Mouse (Mus musculus): ENCODE data around the gene Nsd1. TPM values are rescaled to one million over a fixed set of nuclear protein-coding genes. Genes with fewer than 3 reads are reported as not detected.

Nsd1 gene
- polyA plus RNA-seq, 1 experiment = 17.6 TPM

DNA sequence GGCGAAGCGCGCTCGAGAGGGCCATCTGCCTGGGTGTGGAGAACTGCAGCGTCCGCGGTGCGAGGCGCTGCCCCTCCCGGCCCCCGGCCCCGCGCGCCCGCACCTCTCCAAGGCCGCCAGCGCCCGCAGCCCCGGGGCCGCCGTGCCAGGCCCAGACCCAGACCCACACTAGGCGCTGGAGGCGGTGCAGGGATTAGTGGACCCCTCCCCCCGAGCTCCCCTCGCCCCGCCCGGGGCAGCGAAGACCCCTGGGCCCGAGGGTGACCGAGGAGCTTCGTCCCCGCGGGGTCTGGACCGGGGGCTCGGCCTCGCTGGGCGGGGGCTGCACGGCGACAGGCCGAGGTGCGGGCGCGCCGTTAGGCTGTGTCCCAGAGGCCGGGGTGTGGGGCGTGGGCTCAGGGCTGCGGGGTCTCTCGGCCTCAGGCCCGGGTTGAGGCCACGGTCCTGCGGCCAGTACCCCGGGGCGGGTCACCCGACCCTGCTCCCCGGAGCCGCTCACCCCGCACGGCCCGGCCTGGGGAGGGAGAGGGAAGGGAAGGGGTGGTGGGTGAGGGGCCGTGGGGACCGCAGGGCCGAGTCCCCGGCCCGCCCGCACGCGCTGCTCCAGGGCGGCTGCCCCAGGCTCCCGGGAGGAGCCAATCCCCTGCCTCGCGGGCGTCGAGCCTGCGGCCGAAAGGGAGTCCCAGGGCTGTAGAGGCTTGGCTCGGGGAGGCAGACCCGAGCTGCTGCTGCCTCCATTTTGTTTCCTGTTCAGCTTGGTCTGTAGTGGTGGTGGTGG, 800 bp downstream of the Nsd1 start:
- Histone ChIP-seq H3K4me3 (ENCODE audit: insufficient read depth, low read depth, low read length) (peak overlapping the region; percentile 95), H3K36me3 (ENCODE audit: control insufficient read depth, insufficient read depth, low read length) (peaks cover 4% of the 10 kb centered on the region; the same call in 1 of the 2 replicates), H3K4me1 (ENCODE audit: control insufficient read depth, insufficient read depth, low read length) (peaks cover 16% of the 10 kb centered on the region), H3K27me3 (replicated peaks; ENCODE audit: control insufficient read depth, insufficient read depth, low read length) (no peaks in the 10 kb centered on the region), H3K27ac (ENCODE audit: insufficient read depth, low read depth, low read length) (peak overlapping the region; percentile 81)
- 21% methylated on average over 77 of the region's 77 CpGs for WGBS
- DNase-seq = peak; percentile 73
- TF ChIP-seq CTCF (conservative IDR thresholded peaks at IDR 0.05; ENCODE audit: insufficient read depth, insufficient read length, low read depth, low read length) (no peak), POLR2A (IDR thresholded peaks at IDR 0.05; ENCODE audit: low read depth, low read length) (no peak)

DNA sequence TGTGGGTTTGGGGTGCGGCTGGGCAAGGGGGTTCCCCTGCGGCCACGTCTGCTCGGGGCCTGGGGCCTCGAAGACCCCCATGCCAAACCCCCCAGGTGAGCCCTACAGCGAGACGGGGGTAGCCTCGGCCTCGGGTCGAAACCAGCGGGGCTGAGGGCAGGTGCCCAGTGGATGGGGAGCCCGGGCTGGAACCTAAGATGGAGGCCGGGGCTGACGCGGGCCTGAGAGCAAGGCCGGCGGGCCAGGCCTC, 1.3 kb downstream of the Nsd1 start:
- TF ChIP-seq POLR2A (IDR thresholded peaks at IDR 0.05; ENCODE audit: low read depth, low read length) = no peak
- TF ChIP-seq CTCF (conservative IDR thresholded peaks at IDR 0.05; ENCODE audit: insufficient read depth, insufficient read length, low read depth, low read length) = no peak

DNA sequence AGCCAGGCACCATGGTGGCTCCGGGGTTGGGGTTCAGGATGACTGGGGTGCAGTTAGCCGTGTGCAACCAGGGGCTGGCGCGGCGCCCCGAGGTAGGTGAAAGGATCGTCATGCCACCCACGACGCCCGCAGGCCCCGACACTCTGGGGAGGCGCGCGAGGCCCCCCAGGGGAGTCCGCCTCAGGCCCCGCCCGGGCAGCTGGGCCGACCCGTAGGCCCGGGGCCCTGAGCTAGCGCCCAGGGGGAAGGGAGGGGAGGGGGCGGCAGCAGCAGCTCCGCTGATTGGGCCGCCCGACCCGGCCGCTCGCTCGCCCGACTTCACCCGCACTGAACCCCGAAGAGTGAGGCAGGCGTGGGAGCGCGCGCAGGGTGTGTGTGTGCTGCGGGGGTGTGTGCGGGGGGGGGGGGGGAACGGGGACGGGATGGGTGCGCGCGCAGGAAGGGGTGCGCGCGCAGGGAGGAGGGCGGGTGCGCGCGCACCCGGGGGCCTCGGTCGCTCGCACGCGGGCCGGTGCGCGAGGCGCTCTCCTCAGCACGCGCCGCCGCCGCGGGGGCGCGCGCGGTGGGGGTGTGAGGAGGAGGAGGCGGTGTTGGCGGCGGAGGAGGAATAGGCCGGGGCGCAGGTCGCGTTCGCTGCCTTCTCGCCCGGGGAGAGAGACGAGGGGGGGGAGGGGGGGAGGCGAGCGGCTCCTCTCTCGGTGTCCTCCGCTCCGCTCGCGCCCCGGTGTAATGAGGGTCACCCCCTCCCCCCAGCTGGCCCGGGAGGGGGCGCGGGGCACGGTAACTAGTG, 1.8 kb downstream of the Nsd1 start:
- TF ChIP-seq POLR2A (IDR thresholded peaks at IDR 0.05; ENCODE audit: low read depth, low read length) (peak; percentile 54), CTCF (conservative IDR thresholded peaks at IDR 0.05; ENCODE audit: insufficient read depth, insufficient read length, low read depth, low read length) (no peak)
- H3K4me3 ChIP-seq (ENCODE audit: insufficient read depth, low read depth, low read length) = peak overlapping the region; percentile 95
- peaks cover 16% of the 10 kb centered on the region for H3K4me1 ChIP-seq (ENCODE audit: control insufficient read depth, insufficient read depth, low read length)
- H3K27me3 ChIP-seq (replicated peaks; ENCODE audit: control insufficient read depth, insufficient read depth, low read length) = no peaks in the 10 kb centered on the region
- peak; percentile 92 for DNase-seq
- peaks cover 7% of the 10 kb centered on the region; the same call in 1 of the 2 replicates for H3K36me3 ChIP-seq (ENCODE audit: control insufficient read depth, insufficient read depth, low read length)
- H3K27ac ChIP-seq (ENCODE audit: insufficient read depth, low read depth, low read length) = peak overlapping the region; percentile 94
- under 1% methylated on average over 70 of the region's 93 CpGs for WGBS

More for the DNA sequence above, 1.3 kb downstream of the Nsd1 start:
- H3K4me1 ChIP-seq (ENCODE audit: control insufficient read depth, insufficient read depth, low read length) = peaks cover 16% of the 10 kb centered on the region
- peaks cover 4% of the 10 kb centered on the region; the same call in 1 of the 2 replicates for H3K36me3 ChIP-seq (ENCODE audit: control insufficient read depth, insufficient read depth, low read length)
- DNase-seq = no peak
- no peaks in the 10 kb centered on the region for H3K27me3 ChIP-seq (replicated peaks; ENCODE audit: control insufficient read depth, insufficient read depth, low read length)
- H3K4me3 ChIP-seq (ENCODE audit: insufficient read depth, low read depth, low read length) = peak overlapping the region; percentile 95
- 4% methylated on average over 17 of the region's 17 CpGs for WGBS
- peak overlapping the region; percentile 81 for H3K27ac ChIP-seq (ENCODE audit: insufficient read depth, low read depth, low read length)

DNA sequence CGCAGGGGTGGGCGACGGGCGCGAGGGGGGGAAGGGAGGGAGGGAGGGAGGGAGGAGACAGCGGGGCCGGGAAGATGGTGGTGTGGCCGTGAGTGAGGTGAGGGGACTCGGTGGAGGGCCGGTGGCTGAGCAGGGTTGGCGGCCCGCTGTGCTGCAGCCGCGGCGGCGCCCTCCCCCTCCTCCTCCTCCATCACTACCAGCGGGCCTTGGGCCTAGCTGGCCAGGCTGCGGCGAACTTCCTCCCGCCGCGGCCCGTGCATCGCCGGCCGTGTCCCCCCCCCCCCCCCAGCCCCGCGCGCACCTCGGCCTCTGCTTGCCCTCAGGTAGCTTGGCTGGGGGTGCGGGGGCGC, 2.4 kb downstream of the Nsd1 start:
- WGBS = 1% methylated on average over 10 of the region's 32 CpGs
- Histone ChIP-seq H3K27me3 (replicated peaks; ENCODE audit: control insufficient read depth, insufficient read depth, low read length) (no peaks in the 10 kb centered on the region), H3K36me3 (ENCODE audit: control insufficient read depth, insufficient read depth, low read length) (peaks cover 7% of the 10 kb centered on the region; the same call in 1 of the 2 replicates), H3K4me3 (ENCODE audit: insufficient read depth, low read depth, low read length) (peak overlapping the region; percentile 95), H3K27ac (ENCODE audit: insufficient read depth, low read depth, low read length) (peak overlapping the region; percentile 94), H3K4me1 (ENCODE audit: control insufficient read depth, insufficient read depth, low read length) (peaks cover 16% of the 10 kb centered on the region)
- peak; percentile 72 for DNase-seq
- no peak for TF ChIP-seq POLR2A (IDR thresholded peaks at IDR 0.05; ENCODE audit: low read depth, low read length)
- TF ChIP-seq CTCF (conservative IDR thresholded peaks at IDR 0.05; ENCODE audit: insufficient read depth, insufficient read length, low read depth, low read length) = no peak

DNA sequence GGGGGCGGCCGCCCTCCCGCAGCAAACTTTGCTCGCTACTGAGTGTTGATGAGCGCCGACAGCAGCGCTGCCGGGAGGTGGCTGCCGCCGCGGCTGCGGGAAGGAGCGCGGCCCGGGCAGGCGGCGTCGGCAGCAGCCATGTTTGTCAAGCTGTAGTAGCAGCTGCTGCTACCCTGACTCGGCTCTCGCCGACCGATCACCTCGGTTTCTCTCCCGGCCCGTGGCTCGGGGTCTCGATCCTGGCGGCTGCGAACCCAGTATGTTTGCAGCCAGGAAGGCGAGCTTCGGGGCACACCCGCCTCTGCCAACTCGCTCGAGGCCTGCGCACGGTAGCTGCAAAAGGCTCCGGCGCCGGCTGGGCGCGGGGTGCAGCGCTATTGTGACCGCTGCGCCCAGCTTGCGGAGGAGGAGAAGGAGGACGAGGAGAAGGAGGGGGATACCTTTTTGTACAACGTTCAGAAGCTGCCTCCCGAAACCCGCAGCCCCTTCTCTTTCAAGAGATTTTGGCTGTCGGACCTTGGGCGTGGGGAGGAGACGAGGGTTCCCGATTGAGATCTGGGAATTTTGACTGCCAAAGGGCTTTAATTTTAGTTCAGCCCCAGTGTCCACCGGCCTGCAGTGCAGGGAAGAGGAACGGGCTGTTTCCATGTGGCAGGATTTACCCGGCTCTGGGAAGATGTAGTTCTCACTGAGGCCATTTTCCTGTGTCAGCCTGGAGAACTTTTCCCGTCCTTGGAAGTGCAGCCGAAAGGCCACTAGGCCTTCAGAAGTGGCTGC, 3.0 kb downstream of the Nsd1 start:
- no peak for TF ChIP-seq POLR2A (IDR thresholded peaks at IDR 0.05; ENCODE audit: low read depth, low read length)
- TF ChIP-seq CTCF (conservative IDR thresholded peaks at IDR 0.05; ENCODE audit: insufficient read depth, insufficient read length, low read depth, low read length) = no peak
- H3K27me3 ChIP-seq (replicated peaks; ENCODE audit: control insufficient read depth, insufficient read depth, low read length) = no peaks in the 10 kb centered on the region
- peaks cover 16% of the 10 kb centered on the region for H3K4me1 ChIP-seq (ENCODE audit: control insufficient read depth, insufficient read depth, low read length)
- H3K36me3 ChIP-seq (ENCODE audit: control insufficient read depth, insufficient read depth, low read length) = peaks cover 7% of the 10 kb centered on the region
- peak overlapping the region; percentile 94 for H3K27ac ChIP-seq (ENCODE audit: insufficient read depth, low read depth, low read length)
- H3K4me3 ChIP-seq (ENCODE audit: insufficient read depth, low read depth, low read length) = peak overlapping the region; percentile 95
- under 1% methylated on average over 57 of the region's 58 CpGs for WGBS
- DNase-seq = peak; percentile 75

DNA sequence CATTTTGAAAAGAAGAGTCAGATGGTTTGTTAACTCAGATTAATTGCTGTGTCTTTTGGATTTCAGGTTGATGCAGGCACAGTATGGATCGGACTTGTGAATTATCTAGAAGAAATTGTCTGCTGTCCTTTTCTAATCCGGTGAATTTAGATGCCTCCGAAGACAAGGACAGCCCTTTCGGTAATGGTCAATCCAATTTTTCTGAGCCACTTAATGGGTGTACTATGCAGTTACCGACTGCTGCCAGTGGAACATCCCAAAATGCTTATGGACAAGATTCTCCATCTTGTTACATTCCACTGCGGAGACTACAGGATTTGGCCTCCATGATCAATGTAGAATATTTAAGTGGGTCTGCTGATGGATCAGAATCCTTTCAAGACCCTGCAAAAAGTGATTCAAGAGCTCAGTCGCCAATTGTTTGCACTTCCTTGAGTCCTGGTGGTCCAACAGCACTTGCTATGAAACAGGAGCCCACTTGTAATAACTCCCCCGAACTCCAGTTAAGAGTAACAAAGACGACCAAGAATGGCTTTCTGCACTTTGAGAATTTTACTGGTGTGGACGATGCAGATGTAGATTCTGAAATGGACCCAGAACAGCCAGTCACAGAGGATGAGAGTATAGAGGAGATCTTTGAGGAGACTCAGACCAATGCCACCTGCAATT, 3.7 kb downstream of the Nsd1 start:
- WGBS = 46% methylated on average over 10 of the region's 10 CpGs
- Histone ChIP-seq H3K36me3 (ENCODE audit: control insufficient read depth, insufficient read depth, low read length) (peaks cover 11% of the 10 kb centered on the region), H3K27me3 (replicated peaks; ENCODE audit: control insufficient read depth, insufficient read depth, low read length) (no peaks in the 10 kb centered on the region), H3K4me3 (ENCODE audit: insufficient read depth, low read depth, low read length) (peak overlapping the region; percentile 95), H3K27ac (ENCODE audit: insufficient read depth, low read depth, low read length) (peak overlapping the region; percentile 94), H3K4me1 (ENCODE audit: control insufficient read depth, insufficient read depth, low read length) (peaks cover 16% of the 10 kb centered on the region)
- TF ChIP-seq POLR2A (IDR thresholded peaks at IDR 0.05; ENCODE audit: low read depth, low read length) = no peak
- no peak for TF ChIP-seq CTCF (conservative IDR thresholded peaks at IDR 0.05; ENCODE audit: insufficient read depth, insufficient read length, low read depth, low read length)
- DNase-seq = no peak
